ENCODE assay signal across 8 mouse cellular contexts in genomic region chr13:110138644-110139043, GRCm38 (mm10).
"Had no signal": no experiment of that assay in that cellular context is flagged by ENCODE, and none has a peak within 500 bp of the region (broad histone marks: within the 10 kb centered on the region; RNA-seq: fewer than 3 reads in every experiment).

No protein-coding gene starts in this region.

- ATAC-seq: liver, postnatal 0 days had no signal

- H3K4me1 ChIP-seq: limb, embryonic 12.5 days; liver, embryonic 13.5 days; lung, embryonic 15.5 days had no signal

- H3K9me3 ChIP-seq: limb, embryonic 12.5 days; liver, embryonic 13.5 days; lung, embryonic 15.5 days had no signal

- H3K36me3 ChIP-seq: limb, embryonic 12.5 days; liver, embryonic 13.5 days; lung, embryonic 15.5 days had no signal

- H3K4me3 ChIP-seq: limb, embryonic 12.5 days; liver, embryonic 13.5 days; lung, embryonic 15.5 days had no signal

- H3K4me2 ChIP-seq: limb, embryonic 12.5 days; liver, embryonic 13.5 days; lung, embryonic 15.5 days had no signal

- H3K9ac ChIP-seq: limb, embryonic 12.5 days; liver, embryonic 13.5 days; liver, postnatal 0 days; lung, embryonic 15.5 days had no signal

- DNase-seq: kidney, adult 8-10 months; kidney, postnatal 25 days; liver; liver, embryonic 13.5 days; liver, postnatal 0 days; thymus, postnatal 4 days had no signal

- H3K27me3 ChIP-seq: limb, embryonic 12.5 days; liver, embryonic 13.5 days; lung, embryonic 15.5 days had no signal

- H3K27ac ChIP-seq: limb, embryonic 12.5 days; liver, embryonic 13.5 days; lung, embryonic 15.5 days had no signal
